Mouse (Mus musculus): ENCODE measurements around the gene Bckdhb. TPM values are rescaled to one million over a fixed set of nuclear protein-coding genes. Genes with fewer than 3 reads are reported as not detected.
"Not testable (repeated sequence)": the region's sequence is repeated elsewhere in the genome, so short reads cannot be mapped to it uniquely, and the experiment has no call there.

Bckdhb gene
- polyA plus RNA-seq, 1 experiment from 2014 or later, result 41.0 TPM

GRCm38 (mm10) chr9:84049142-84049541, 124.2 kb downstream of the Bckdhb start:
- 26% methylated on average over 1 of the region's 1 CpGs for WGBS

GRCm38 (mm10) chr9:84050867-84051635, 126.1 kb downstream of the Bckdhb start:
- Histone ChIP-seq H3K9ac (no peak overlapping the region), H3K36me3 (no peaks in the 10 kb centered on the region), H3K4me2 (no peak overlapping the region), H3K27ac (no peak overlapping the region), H3K4me1 (no peaks in the 10 kb centered on the region), H3K9me3 (no peaks in the 10 kb centered on the region), H3K27me3 (no peaks in the 10 kb centered on the region), H3K4me3 (no peak overlapping the region)
- ATAC-seq (ENCODE audit: borderline replicate concordance, extremely low read depth, low FRiP score, low TSS enrichment), result no peak
- WGBS, result 76% methylated on average over 18 of the region's 18 CpGs

More at GRCm38 (mm10) chr9:84049142-84049541, 124.2 kb downstream of the Bckdhb start:
- Histone ChIP-seq H3K9me3 (no peaks in the 10 kb centered on the region), H3K4me1 (no peaks in the 10 kb centered on the region), H3K4me3 (no peak overlapping the region), H3K27me3 (no peaks in the 10 kb centered on the region), H3K4me2 (no peak overlapping the region), H3K27ac (no peak overlapping the region), H3K9ac (no peak overlapping the region), H3K36me3 (no peaks in the 10 kb centered on the region)
- no peak for ATAC-seq (ENCODE audit: borderline replicate concordance, extremely low read depth, low FRiP score, low TSS enrichment)

DNA sequence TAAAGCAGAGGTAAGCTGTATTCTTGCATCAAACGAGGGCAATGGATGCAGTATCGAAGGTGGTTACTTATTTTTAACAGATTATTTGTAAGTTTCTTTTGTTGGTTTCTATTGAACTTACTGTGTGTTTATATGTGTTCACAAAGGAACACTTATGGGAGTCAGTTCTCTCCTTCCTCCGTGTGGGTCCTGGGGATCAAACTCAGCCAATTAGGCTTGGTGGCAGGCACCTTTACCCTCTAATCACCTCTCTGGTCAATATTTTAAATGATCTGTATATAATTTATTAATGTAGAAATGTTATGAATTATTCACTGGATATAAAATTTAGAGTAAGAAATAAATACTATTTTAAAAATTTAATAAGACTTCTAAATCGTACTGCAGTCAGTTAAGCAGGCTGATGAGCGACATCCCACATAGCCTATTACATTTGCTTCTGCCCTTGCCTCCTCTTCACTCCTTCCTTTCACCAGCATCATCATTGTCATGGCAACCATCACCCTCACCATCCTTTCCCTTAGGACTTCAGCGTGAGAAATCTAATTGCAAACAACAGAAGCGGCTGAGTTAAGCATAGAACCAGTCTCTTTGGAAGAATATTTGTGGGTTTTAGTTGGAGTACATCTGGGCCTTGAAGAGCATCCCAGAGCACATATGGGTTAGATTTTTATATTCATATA, 130.3 kb downstream of the Bckdhb start:
- 89% methylated on average over 7 of the region's 7 CpGs for WGBS
- no peak for ATAC-seq (ENCODE audit: borderline replicate concordance, extremely low read depth, low FRiP score, low TSS enrichment)

DNA sequence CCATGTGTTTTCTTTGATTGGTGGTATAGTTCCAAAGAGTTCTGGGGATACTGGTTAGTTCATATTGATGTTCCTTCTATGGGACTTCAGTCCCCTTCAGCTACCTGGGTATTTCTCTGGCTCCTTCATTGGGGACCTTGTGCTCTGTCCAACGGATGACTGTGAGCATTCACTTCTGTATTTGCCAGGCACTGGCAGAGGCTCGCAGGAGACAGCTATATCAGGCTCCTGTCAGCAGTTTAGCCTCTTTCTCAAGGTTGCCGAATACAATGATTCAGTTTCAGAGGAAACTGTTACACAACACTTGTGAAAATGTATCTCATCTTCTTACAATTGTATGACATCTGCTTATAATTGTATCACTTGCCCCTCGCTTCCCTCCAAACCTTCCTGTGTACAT, 135.8 kb downstream of the Bckdhb start:
- H3K27ac ChIP-seq; H3K9me3 ChIP-seq; H3K4me1 ChIP-seq; H3K4me3 ChIP-seq; H3K4me2 ChIP-seq; ATAC-seq (ENCODE audit: borderline replicate concordance, extremely low read depth, low FRiP score, low TSS enrichment); H3K27me3 ChIP-seq; H3K36me3 ChIP-seq; H3K9ac ChIP-seq: not testable (repeated sequence)
- 75% methylated on average over 4 of the region's 4 CpGs for whole genome bisulfite sequencing

More for the DNA sequence above, 130.3 kb downstream of the Bckdhb start:
- H3K27me3 ChIP-seq, result no peaks in the 10 kb centered on the region
- no peaks in the 10 kb centered on the region for H3K36me3 ChIP-seq
- H3K4me1 ChIP-seq, result no peaks in the 10 kb centered on the region
- H3K9ac ChIP-seq, result no peak overlapping the region
- H3K4me2 ChIP-seq, result no peak overlapping the region
- no peaks in the 10 kb centered on the region for H3K9me3 ChIP-seq
- H3K27ac ChIP-seq, result no peak overlapping the region
- H3K4me3 ChIP-seq, result no peak overlapping the region

- H3K4me2 ChIP-seq, result no peak overlapping the region
- H3K9me3 ChIP-seq, result no peaks in the 10 kb centered on the region
- H3K36me3 ChIP-seq, result no peaks in the 10 kb centered on the region
- H3K27me3 ChIP-seq, result no peaks in the 10 kb centered on the region
- no peak overlapping the region for H3K9ac ChIP-seq
- H3K4me3 ChIP-seq, result no peak overlapping the region
- WGBS, result 84% methylated on average over 3 of the region's 3 CpGs
- ATAC-seq (ENCODE audit: borderline replicate concordance, extremely low read depth, low FRiP score, low TSS enrichment), result no peak
- 0 out of 2 replicates have a peak overlapping the region, but pooled peaks have one; percentile 44 for H3K27ac ChIP-seq
- peaks cover 8% of the 10 kb centered on the region; the same call in 1 of the 2 replicates for H3K4me1 ChIP-seq
Measured at GRCm38 (mm10) chr9:84063617-84064016, 138.7 kb downstream of the Bckdhb start.

GRCm38 (mm10) chr9:84064113-84064512, 139.2 kb downstream of the Bckdhb start:
- H3K4me3 ChIP-seq, result no peak overlapping the region
- H3K36me3 ChIP-seq, result no peaks in the 10 kb centered on the region
- 29% methylated on average over 4 of the region's 4 CpGs for WGBS
- 0 out of 2 replicates have a peak overlapping the region, but pooled peaks have one; percentile 44 for H3K27ac ChIP-seq
- peaks cover 8% of the 10 kb centered on the region; the same call in 1 of the 2 replicates for H3K4me1 ChIP-seq
- no peaks in the 10 kb centered on the region for H3K9me3 ChIP-seq
- ATAC-seq (ENCODE audit: borderline replicate concordance, extremely low read depth, low FRiP score, low TSS enrichment), result peak; percentile 59; the same call in 1 of the 2 replicates
- H3K9ac ChIP-seq, result no peak overlapping the region
- H3K4me2 ChIP-seq, result no peak overlapping the region
- H3K27me3 ChIP-seq, result no peaks in the 10 kb centered on the region

DNA sequence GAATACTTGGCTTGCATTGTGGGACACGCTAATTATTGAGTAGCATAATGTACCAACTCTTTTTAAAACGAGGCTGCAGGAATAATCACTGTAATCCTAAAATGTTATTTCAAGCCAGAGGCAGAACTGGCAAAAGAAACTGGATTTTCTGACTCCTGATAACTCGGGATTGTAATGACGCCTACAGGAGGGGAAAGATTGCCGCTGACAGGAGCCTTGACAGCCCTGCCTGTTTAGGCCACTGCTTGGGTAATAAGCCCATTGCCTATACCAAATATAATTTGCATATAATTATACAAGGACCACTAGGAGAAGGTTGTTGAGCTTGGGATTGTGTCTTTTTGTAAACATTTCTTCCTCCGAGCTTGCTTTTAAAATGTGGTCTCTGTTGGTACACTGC, 145.3 kb downstream of the Bckdhb start:
- no peaks in the 10 kb centered on the region for H3K27me3 ChIP-seq
- no peaks in the 10 kb centered on the region for H3K4me1 ChIP-seq
- no peak for ATAC-seq (ENCODE audit: borderline replicate concordance, extremely low read depth, low FRiP score, low TSS enrichment)
- H3K36me3 ChIP-seq, result no peaks in the 10 kb centered on the region
- no peak overlapping the region for H3K27ac ChIP-seq
- H3K4me2 ChIP-seq, result no peak overlapping the region
- WGBS, result 73% methylated on average over 6 of the region's 6 CpGs
- no peak overlapping the region for H3K9ac ChIP-seq
- no peak overlapping the region for H3K4me3 ChIP-seq
- no peaks in the 10 kb centered on the region for H3K9me3 ChIP-seq

DNA sequence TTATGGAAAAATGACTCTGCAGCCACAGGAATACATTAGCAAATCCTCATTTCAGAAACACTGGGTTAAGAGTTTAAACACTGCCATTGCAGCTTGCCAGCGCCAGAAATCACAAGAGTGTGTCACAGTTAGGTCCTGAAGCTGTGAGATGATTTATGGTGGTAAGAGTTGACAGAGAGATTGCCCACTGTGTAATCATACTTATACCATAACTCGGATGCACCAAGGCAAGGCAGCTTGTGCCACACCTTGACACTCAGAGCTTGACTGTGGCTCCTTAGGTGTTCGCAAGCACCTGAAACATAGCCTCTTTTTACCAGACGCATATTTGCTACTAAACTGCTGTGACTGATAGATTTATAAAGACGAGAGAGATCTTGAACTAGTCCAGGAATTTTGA, 145.8 kb downstream of the Bckdhb start:
- H3K9me3 ChIP-seq, result no peaks in the 10 kb centered on the region
- no peak for ATAC-seq (ENCODE audit: borderline replicate concordance, extremely low read depth, low FRiP score, low TSS enrichment)
- WGBS, result 55% methylated on average over 5 of the region's 5 CpGs
- no peaks in the 10 kb centered on the region for H3K27me3 ChIP-seq
- no peak overlapping the region for H3K9ac ChIP-seq
- H3K36me3 ChIP-seq, result no peaks in the 10 kb centered on the region
- H3K4me3 ChIP-seq, result no peak overlapping the region
- no peak overlapping the region for H3K4me2 ChIP-seq
- H3K4me1 ChIP-seq, result no peaks in the 10 kb centered on the region
- H3K27ac ChIP-seq, result no peak overlapping the region

GRCm38 (mm10) chr9:84072534-84072933, 147.6 kb downstream of the Bckdhb start:
- no peak for ATAC-seq (ENCODE audit: borderline replicate concordance, extremely low read depth, low FRiP score, low TSS enrichment)
- Histone ChIP-seq H3K9me3 (no peaks in the 10 kb centered on the region), H3K36me3 (no peaks in the 10 kb centered on the region), H3K4me1 (no peaks in the 10 kb centered on the region), H3K27me3 (no peaks in the 10 kb centered on the region), H3K4me3 (no peak overlapping the region), H3K27ac (no peak overlapping the region), H3K9ac (no peak overlapping the region), H3K4me2 (no peak overlapping the region)
- 93% methylated on average over 6 of the region's 6 CpGs for WGBS

DNA sequence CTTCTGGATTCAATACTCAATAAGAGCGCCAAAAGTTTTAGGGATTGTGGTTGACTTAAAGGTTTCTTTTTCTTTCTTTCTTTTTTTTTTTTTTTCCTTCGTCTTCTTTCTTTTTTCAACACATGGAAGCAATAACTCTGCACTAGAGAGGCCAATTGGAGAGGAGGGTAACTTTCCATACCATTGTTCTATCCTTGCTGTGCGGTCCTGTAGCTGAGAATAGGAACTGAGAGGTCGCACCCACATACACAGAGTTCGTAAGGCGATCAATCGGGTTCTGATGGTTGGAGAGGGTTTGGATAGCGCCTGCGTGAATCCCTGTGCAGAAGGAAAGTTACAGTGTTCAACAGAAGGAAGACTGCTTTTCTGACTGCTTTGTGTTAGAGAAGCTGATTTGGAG, 148.3 kb downstream of the Bckdhb start:
- Histone ChIP-seq H3K4me1 (no peaks in the 10 kb centered on the region), H3K27me3 (no peaks in the 10 kb centered on the region), H3K9ac (no peak overlapping the region), H3K36me3 (no peaks in the 10 kb centered on the region), H3K27ac (no peak overlapping the region), H3K4me3 (no peak overlapping the region), H3K9me3 (no peaks in the 10 kb centered on the region), H3K4me2 (no peak overlapping the region)
- WGBS, result 89% methylated on average over 9 of the region's 9 CpGs
- ATAC-seq (ENCODE audit: borderline replicate concordance, extremely low read depth, low FRiP score, low TSS enrichment), result no peak

- Histone ChIP-seq H3K27ac (no peak overlapping the region), H3K27me3 (no peaks in the 10 kb centered on the region), H3K4me1 (no peaks in the 10 kb centered on the region), H3K4me2 (no peak overlapping the region), H3K36me3 (no peaks in the 10 kb centered on the region), H3K9ac (no peak overlapping the region), H3K9me3 (no peaks in the 10 kb centered on the region), H3K4me3 (no peak overlapping the region)
- no peak for ATAC-seq (ENCODE audit: borderline replicate concordance, extremely low read depth, low FRiP score, low TSS enrichment)
- 47% methylated on average over 4 of the region's 4 CpGs for WGBS
Measured at GRCm38 (mm10) chr9:84083551-84083950, 158.6 kb downstream of the Bckdhb start.

DNA sequence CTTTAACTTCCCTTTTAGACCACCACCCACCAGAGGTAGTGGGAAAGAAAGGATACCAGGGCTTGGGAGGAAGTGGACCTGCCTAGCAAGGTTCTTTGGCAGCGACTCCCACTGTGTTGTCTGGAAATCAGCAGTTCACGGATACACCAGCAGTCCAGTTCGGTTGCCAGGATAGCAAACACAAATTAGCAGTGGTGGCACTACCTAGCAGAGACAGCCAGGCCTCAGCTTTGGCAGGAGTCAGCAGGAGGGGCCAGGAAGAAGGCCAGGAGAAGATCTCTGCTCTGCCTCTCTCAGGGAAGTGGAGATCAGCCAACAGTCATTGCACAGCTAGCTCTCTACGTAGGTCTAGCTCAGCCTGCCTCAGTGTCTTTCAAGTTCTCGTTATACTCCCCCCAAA, 159.7 kb downstream of the Bckdhb start:
- no peak for ATAC-seq (ENCODE audit: borderline replicate concordance, extremely low read depth, low FRiP score, low TSS enrichment)
- Histone ChIP-seq H3K4me1 (no peaks in the 10 kb centered on the region), H3K4me3 (no peak overlapping the region), H3K9ac (no peak overlapping the region), H3K27me3 (no peaks in the 10 kb centered on the region), H3K27ac (no peak overlapping the region), H3K36me3 (no peaks in the 10 kb centered on the region), H3K9me3 (no peaks in the 10 kb centered on the region), H3K4me2 (no peak overlapping the region)
- WGBS, result 81% methylated on average over 5 of the region's 5 CpGs
